ENCODE assay signal across 17 mouse cellular contexts in the genomic region with DNA sequence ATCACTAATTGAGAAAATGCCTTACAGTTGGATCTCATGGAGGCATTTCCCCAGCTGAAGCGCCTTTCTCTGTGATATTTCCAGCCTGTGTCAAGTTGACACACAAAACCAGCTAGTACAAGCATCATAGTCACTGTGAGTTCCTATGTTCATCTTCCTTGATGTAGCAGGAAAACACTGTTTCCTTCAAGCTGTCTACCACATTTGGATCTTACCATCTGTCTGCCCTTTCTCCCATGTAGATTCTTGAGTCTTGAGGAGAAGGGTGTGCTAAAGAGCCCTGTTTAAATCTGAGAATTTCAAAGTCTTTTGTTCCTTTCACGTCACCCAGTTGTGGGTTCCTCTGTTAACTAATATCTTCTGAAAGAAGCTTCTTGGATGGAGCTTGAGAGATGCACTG.
"Had no signal": no experiment of that assay in that cellular context is flagged by ENCODE, and none has a peak within 500 bp of the region (broad histone marks: within the 10 kb centered on the region; RNA-seq: fewer than 3 reads in every experiment).

No protein-coding gene starts in this region.

- H3K4me3 ChIP-seq: midbrain, embryonic 10.5 days; midbrain, embryonic 12.5 days; myocyte; neural tube, embryonic 13.5 days; neural tube, embryonic 15.5 days; stomach, embryonic 15.5 days had no signal

- H3K27ac ChIP-seq: midbrain, embryonic 10.5 days; midbrain, embryonic 12.5 days; neural tube, embryonic 13.5 days; neural tube, embryonic 15.5 days; stomach, embryonic 15.5 days; stomach, postnatal 0 days had no signal

- DNase-seq: lung, adult 18-20 months; lung, embryonic 14.5 days; lung, postnatal 10 days; lung, postnatal 4 days; midbrain, embryonic 14.5 days; right cerebral cortex, postnatal 14 days; thymus, adult 18-20 months; thymus, postnatal 14 days; thymus, postnatal 36 days had no signal

- ATAC-seq: midbrain, embryonic 16.5 days had no signal
